23 mouse cellular contexts compared by ENCODE assay signal in the genomic region with DNA sequence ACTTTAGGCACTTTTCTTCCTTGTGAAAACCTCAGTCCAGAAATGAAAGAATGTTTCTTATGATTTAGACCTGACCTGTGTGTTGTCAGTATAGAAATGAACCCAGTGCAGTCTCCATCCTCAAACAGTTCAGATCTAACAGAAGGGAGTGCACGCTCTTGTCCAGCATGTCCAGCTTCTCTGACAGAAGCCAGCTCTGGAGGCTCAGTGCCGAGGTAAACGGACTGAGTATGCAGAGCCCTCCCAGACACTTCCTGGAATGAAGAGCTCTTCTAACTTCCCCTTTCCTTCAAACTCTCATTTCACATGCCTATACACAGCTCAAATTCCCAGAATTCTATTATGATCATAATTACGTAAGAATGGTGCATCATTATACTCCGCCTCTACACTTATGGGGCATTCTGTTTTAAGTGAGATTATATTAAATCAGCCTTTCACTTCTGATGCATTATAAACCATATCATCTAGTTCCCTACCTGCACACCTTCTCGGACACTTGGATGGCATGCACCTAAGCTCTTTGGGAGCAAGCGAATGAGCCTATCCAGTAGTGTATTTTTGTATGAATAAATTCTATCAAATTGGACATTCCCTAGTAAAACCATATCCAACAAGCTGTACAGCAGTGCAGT. TPM values are rescaled to one million over a fixed set of nuclear protein-coding genes. Genes with fewer than 3 reads are reported as not detected.
DNase-seq lines count a peak whose midpoint lies in the region; ATAC-seq and TF ChIP-seq lines count a peak whose summit lies in the region.
"Had no signal": no experiment of that assay in that cellular context is flagged by ENCODE, and none has a peak within 500 bp of the region (broad histone marks: within the 10 kb centered on the region; RNA-seq: fewer than 3 reads in every experiment).

No protein-coding gene starts in this region.

- peak; percentile 38 for ATAC-seq in granulocyte monocyte progenitor cell, adult 5-6 weeks (replicated peaks; ENCODE audit: poor library complexity, severe bottlenecking)
- peak; percentile 54 for ATAC-seq in liver, postnatal 0 days
- ATAC-seq in frontal cortex, adult (ENCODE audit: low TSS enrichment), result no peak
- ATAC-seq: activated CD4-positive, CD25-positive, alpha-beta regulatory T cell, adult 4 months; CD4-positive, CD25-positive, alpha-beta regulatory T cell, adult 4 months; hindbrain, postnatal 0 days; midbrain, embryonic 15.5 days had no signal

- 46% methylated on average over 7 of the region's 7 CpGs for WGBS in liver, postnatal 0 days (ENCODE audit: insufficient replicate concordance)

- H3K36me3 ChIP-seq in CH12.LX (replicated peaks in 1 of 2; ENCODE audit: control insufficient read depth in 1 of 2, insufficient read depth in 1 of 2, low read length in 1 of 2), result peaks cover 15 to 31% of the 10 kb centered on the region in 2 experiments
- H3K36me3 ChIP-seq in liver, postnatal 0 days (replicated peaks; ENCODE audit: insufficient read depth, low read length), result no peaks in the 10 kb centered on the region
- H3K36me3 ChIP-seq: embryonic facial prominence, embryonic 15.5 days; forebrain, embryonic 12.5 days; limb, embryonic 15.5 days; midbrain, embryonic 15.5 days had no signal

- in situ Hi-C loops in CH12.LX (cut with MboI; ENCODE audit: low pct_ligation_motif_present, low pct_unique_long_range_greater_than_20kb, low sequenced_read_pairs), result loop anchor here (5.0 kb wide), 1 partner anchor 36 kb away; no protein-coding TSS in a partner anchor

- TF ChIP-seq EP300 in CH12.LX (IDR thresholded peaks at IDR 0.05; ENCODE audit: low read length), result 0 out of 2 replicates have a peak, but pooled peaks have one; percentile 50
- no peak for TF ChIP-seq EP300 in liver, postnatal 0 days (IDR thresholded peaks at IDR 0.05; ENCODE audit: low read depth)

- TF ChIP-seq CTCF in CH12.LX (conservative IDR thresholded peaks at IDR 0.05 in 1 of 2, IDR thresholded peaks at IDR 0.05 in 1 of 2; ENCODE audit: low read depth in 2 of 2, low read length in 2 of 2), result no peak
- TF ChIP-seq CTCF in liver, postnatal 0 days (IDR thresholded peaks at IDR 0.05; ENCODE audit: low read depth), result no peak

- peak overlapping the region; percentile 14 to 60 (median 51) for H3K4me3 ChIP-seq in CH12.LX (replicated peaks in 1 of 3; ENCODE audit: low read depth in 2 of 3, low read length in 2 of 3, poor library complexity in 1 of 3)
- no peak overlapping the region for H3K4me3 ChIP-seq in liver, postnatal 0 days (ENCODE audit: low read depth, low read length)
- H3K4me3 ChIP-seq: embryonic facial prominence, embryonic 15.5 days; forebrain, embryonic 12.5 days; limb, embryonic 15.5 days; midbrain, embryonic 15.5 days had no signal

- peak overlapping the region; percentile 100 for H3K9ac ChIP-seq in CH12.LX (ENCODE audit: insufficient read depth, low read depth)
- H3K9ac ChIP-seq in liver, postnatal 0 days (replicated peaks), result no peak overlapping the region
- H3K9ac ChIP-seq: embryonic facial prominence, embryonic 15.5 days; forebrain, embryonic 12.5 days; limb, embryonic 15.5 days; midbrain, embryonic 15.5 days had no signal

- H3K4me2 ChIP-seq in CH12.LX (ENCODE audit: insufficient read depth, low read depth, poor library complexity, severe bottlenecking), result peak overlapping the region; percentile 84
- H3K4me2 ChIP-seq in liver, postnatal 0 days (ENCODE audit: low read depth, low read length), result peak overlapping the region; percentile 1; the same call in 1 of the 2 replicates
- H3K4me2 ChIP-seq: embryonic facial prominence, embryonic 15.5 days; forebrain, embryonic 12.5 days; heart, embryonic 11.5 days; limb, embryonic 15.5 days; midbrain, embryonic 15.5 days had no signal

- intact Hi-C loops in gastrocnemius, postnatal 14 days (cut with DNase I; ENCODE audit: low total_unique reads), result no loop called here

- peaks cover 10 to 70% of the 10 kb centered on the region in 2 experiments for H3K4me1 ChIP-seq in CH12.LX (ENCODE audit: control insufficient read depth in 1 of 2, insufficient read depth in 2 of 2)
- peaks cover 8% of the 10 kb centered on the region for H3K4me1 ChIP-seq in liver, postnatal 0 days (ENCODE audit: insufficient read depth)
- H3K4me1 ChIP-seq: embryonic facial prominence, embryonic 15.5 days; forebrain, embryonic 12.5 days; limb, embryonic 15.5 days; midbrain, embryonic 15.5 days had no signal

- H3K27me3 ChIP-seq in CH12.LX (replicated peaks), result no peaks in the 10 kb centered on the region
- no peaks in the 10 kb centered on the region for H3K27me3 ChIP-seq in liver, postnatal 0 days (ENCODE audit: insufficient read depth, low read length)
- H3K27me3 ChIP-seq: embryonic facial prominence, embryonic 15.5 days; forebrain, embryonic 12.5 days; limb, embryonic 15.5 days; midbrain, embryonic 15.5 days had no signal

- dilution Hi-C loops in CH12.LX (cut with MboI; ENCODE audit: extremely low pct_ligation_motif_present, extremely low pct_unique_long_range_greater_than_20kb, low sequenced_read_pairs), result no loop called here

- H3K79me2 ChIP-seq in CH12.LX (replicated peaks; ENCODE audit: control insufficient read depth, extremely low read depth, insufficient read depth, poor library complexity, severe bottlenecking), result peaks cover 86% of the 10 kb centered on the region

- peak overlapping the region; percentile 92 for H3K27ac ChIP-seq in CH12.LX (ENCODE audit: insufficient read depth, low read depth)
- H3K27ac ChIP-seq in liver, postnatal 0 days (ENCODE audit: low read depth), result peak overlapping the region; percentile 63; the same call in 1 of the 2 replicates
- H3K27ac ChIP-seq: embryonic facial prominence, embryonic 15.5 days; forebrain, embryonic 12.5 days; hindbrain, postnatal 0 days; limb, embryonic 15.5 days; midbrain, embryonic 15.5 days had no signal

- TF ChIP-seq POLR2A in CH12.LX (IDR thresholded peaks at IDR 0.05; ENCODE audit: low read depth, low read length), result 0 out of 2 replicates have a peak, but pooled peaks have one; percentile 18

- no peak for TF ChIP-seq RAD21 in CH12.LX (IDR thresholded peaks at IDR 0.05; ENCODE audit: low read depth, low read length)

- DNase-seq in 416B (ENCODE audit: low read depth) (peak; percentile 62), CH12.LX (ENCODE audit: extremely low read depth) (no peak)
- no peak for DNase-seq in liver, postnatal 0 days
- DNase-seq in gastrocnemius, postnatal 14 days, result no peak
- no peak for DNase-seq in right cerebral cortex, postnatal 14 days
- DNase-seq: adrenal gland, postnatal 25 days; cerebellum, adult 9-11 months; embryo, embryonic 11 days; gastrocnemius, postnatal 36 days; kidney, adult 2 months; kidney, postnatal 14 days; spleen, adult 18-20 months; thymus, postnatal 4 days had no signal

- H3K9me3 ChIP-seq in CH12.LX (replicated peaks; ENCODE audit: low read length), result no peaks in the 10 kb centered on the region
- no peaks in the 10 kb centered on the region for H3K9me3 ChIP-seq in liver, postnatal 0 days (ENCODE audit: low read length)
- H3K9me3 ChIP-seq: embryonic facial prominence, embryonic 15.5 days; forebrain, embryonic 12.5 days; limb, embryonic 15.5 days; midbrain, embryonic 15.5 days had no signal

TF ChIP-seq in CH12.LX, 34 proteins besides CTCF, POLR2A, EP300 and RAD21 (continues in another document):
- TF ChIP-seq PAX5 (IDR thresholded peaks at IDR 0.05; ENCODE audit: low read length), result no peak
- TF ChIP-seq USF1 (IDR thresholded peaks at IDR 0.05; ENCODE audit: low read depth, low read length), result no peak
- no peak for TF ChIP-seq NRF1 (IDR thresholded peaks at IDR 0.05; ENCODE audit: low read depth, low read length)
- TF ChIP-seq SIN3A (IDR thresholded peaks at IDR 0.05; ENCODE audit: low read length), result peak; percentile 64; the same call in 1 of the 2 replicates
- TF ChIP-seq TCF12 (IDR thresholded peaks at IDR 0.05; ENCODE audit: low read depth, low read length), result no peak
- peak; percentile 48; the same call in 1 of the 2 replicates for TF ChIP-seq MEF2A (IDR thresholded peaks at IDR 0.05; ENCODE audit: borderline replicate concordance, low read depth, low read length)
- TF ChIP-seq RCOR1 (conservative IDR thresholded peaks at IDR 0.05; ENCODE audit: low read depth, low read length), result 0 out of 2 replicates have a peak, but pooled peaks have one; percentile 35
- TF ChIP-seq CHD2 (IDR thresholded peaks at IDR 0.05; ENCODE audit: low read length), result 0 out of 2 replicates have a peak, but pooled peaks have one; percentile 47
- no peak for TF ChIP-seq ZMIZ1 (IDR thresholded peaks at IDR 0.05; ENCODE audit: low read depth, low read length)
- no peak for TF ChIP-seq JUND (conservative IDR thresholded peaks at IDR 0.05; ENCODE audit: low read depth, low read length)
- TF ChIP-seq ZKSCAN1 (IDR thresholded peaks at IDR 0.05; ENCODE audit: borderline replicate concordance, low read depth, low read length), result no peak
- TF ChIP-seq ZNF384 (IDR thresholded peaks at IDR 0.05; ENCODE audit: low read depth, low read length), result no peak
- 0 out of 2 replicates have a peak, but pooled peaks have one; percentile 22 for TF ChIP-seq BHLHE40 (IDR thresholded peaks at IDR 0.05; ENCODE audit: low read depth, low read length)
- peak; percentile 25 for TF ChIP-seq ETS1 (conservative IDR thresholded peaks at IDR 0.05; ENCODE audit: low read depth, low read length)

RNA-seq across cellular contexts. Expression of a gene that starts 48.5 kb away (rescaled TPM):
- total RNA-seq in CH12.LX (2012; rRNA removed), result not detected in 2 replicates
- not detected in 2 replicates for total RNA-seq in CH12.LX (2014; rRNA removed)
- not detected in 2 replicates for polyA plus RNA-seq in CH12.LX (2012; ENCODE audit: insufficient read length, low read depth)
- total RNA-seq in granulocyte monocyte progenitor cell, adult 5-6 weeks (2014; fragmentation: Nextera tagmentation), result 0.92 and 1.7 TPM in 2 replicates
- total RNA-seq in granulocyte monocyte progenitor cell, adult 5-6 weeks (2017), result 0.09 and 0.31 TPM in 2 replicates
- 3.7 TPM in 2 replicates for polyA plus RNA-seq in liver, postnatal 0 days (2015; fragmentation: Nextera tagmentation; extraction: Ambion mirVana)
- total RNA-seq in gastrocnemius, postnatal 14 days (2021), result 1 to 10 TPM; 6.9 to 7.7 TPM

RNA-seq across cellular contexts. Expression of a gene that starts 49.3 kb away (rescaled TPM):
- total RNA-seq in CH12.LX (2012; rRNA removed), result 137 and 166 TPM in 2 replicates
- 354 and 376 TPM in 2 replicates for total RNA-seq in CH12.LX (2014; rRNA removed)
- 223 and 229 TPM in 2 replicates for polyA plus RNA-seq in CH12.LX (2012; ENCODE audit: insufficient read length, low read depth)
- 13.9 and 16.8 TPM in 2 replicates for total RNA-seq in granulocyte monocyte progenitor cell, adult 5-6 weeks (2014; fragmentation: Nextera tagmentation)
- total RNA-seq in granulocyte monocyte progenitor cell, adult 5-6 weeks (2017), result 27.5 and 27.9 TPM in 2 replicates
- 19.8 and 22.5 TPM in 2 replicates for polyA plus RNA-seq in liver, postnatal 0 days (2015; fragmentation: Nextera tagmentation; extraction: Ambion mirVana)
- total RNA-seq in gastrocnemius, postnatal 14 days (2021), result 1 to 10 TPM; 1.6 to 1.9 TPM

RNA-seq across cellular contexts. Expression of a gene that starts 51.7 kb away (rescaled TPM):
- total RNA-seq in CH12.LX (2012; rRNA removed) (5.8 and 7.0 TPM in 2 replicates), CH12.LX (2014; rRNA removed) (6.5 and 9.0 TPM in 2 replicates)
- polyA plus RNA-seq in CH12.LX (2012; ENCODE audit: insufficient read length, low read depth), result 10.3 and 11.1 TPM in 2 replicates
- 6.0 and 7.9 TPM in 2 replicates for total RNA-seq in granulocyte monocyte progenitor cell, adult 5-6 weeks (2014; fragmentation: Nextera tagmentation)
- 7.3 and 7.4 TPM in 2 replicates for total RNA-seq in granulocyte monocyte progenitor cell, adult 5-6 weeks (2017)
- 0.75 TPM in 2 replicates for polyA plus RNA-seq in liver, postnatal 0 days (2015; fragmentation: Nextera tagmentation; extraction: Ambion mirVana)
- under 1 TPM; 0.16 to 0.42 TPM for total RNA-seq in gastrocnemius, postnatal 14 days (2021)

Comparison
In these comparisons a context has a peak if more than half of its experiments do, and no peak if none do; other contexts are left out.
1. RNA of a gene that starts 49.3 kb away (total RNA-seq): 137 to 376 TPM in CH12.LX and 13.9 to 27.9 TPM in granulocyte monocyte progenitor cell, adult 5-6 weeks; 1.6 to 1.9 TPM in gastrocnemius, postnatal 14 days; every median in the first group is over 4 times any median in the second.
2. RNA of a gene that starts 51.7 kb away (total RNA-seq): 6.0 to 7.9 TPM in granulocyte monocyte progenitor cell, adult 5-6 weeks and 5.8 to 9.0 TPM in CH12.LX; 0.16 to 0.42 TPM in gastrocnemius, postnatal 14 days; every median in the first group is over 4 times any median in the second.